Mouse (Mus musculus) embryonic fibroblast, embryonic 13.5 days (primary cell): ENCODE measurements around the gene Arhgap11a.

Experiments used
- CTCF ChIP-seq: IDR thresholded peaks from 2 replicates; pipeline ENCODE4 v1.5.1; 2011; ENCODE audit warnings: mild to moderate bottlenecking, control low read depth, low read length, moderate library complexity, borderline replicate concordance; ENCODE audit not compliant: insufficient read depth
- POLR2A ChIP-seq: IDR thresholded peaks from 2 replicates; pipeline ENCODE4 v1.6.1; 2011; ENCODE audit warnings: low read depth, mild to moderate bottlenecking, control low read depth, low read length, moderate library complexity

DNA sequence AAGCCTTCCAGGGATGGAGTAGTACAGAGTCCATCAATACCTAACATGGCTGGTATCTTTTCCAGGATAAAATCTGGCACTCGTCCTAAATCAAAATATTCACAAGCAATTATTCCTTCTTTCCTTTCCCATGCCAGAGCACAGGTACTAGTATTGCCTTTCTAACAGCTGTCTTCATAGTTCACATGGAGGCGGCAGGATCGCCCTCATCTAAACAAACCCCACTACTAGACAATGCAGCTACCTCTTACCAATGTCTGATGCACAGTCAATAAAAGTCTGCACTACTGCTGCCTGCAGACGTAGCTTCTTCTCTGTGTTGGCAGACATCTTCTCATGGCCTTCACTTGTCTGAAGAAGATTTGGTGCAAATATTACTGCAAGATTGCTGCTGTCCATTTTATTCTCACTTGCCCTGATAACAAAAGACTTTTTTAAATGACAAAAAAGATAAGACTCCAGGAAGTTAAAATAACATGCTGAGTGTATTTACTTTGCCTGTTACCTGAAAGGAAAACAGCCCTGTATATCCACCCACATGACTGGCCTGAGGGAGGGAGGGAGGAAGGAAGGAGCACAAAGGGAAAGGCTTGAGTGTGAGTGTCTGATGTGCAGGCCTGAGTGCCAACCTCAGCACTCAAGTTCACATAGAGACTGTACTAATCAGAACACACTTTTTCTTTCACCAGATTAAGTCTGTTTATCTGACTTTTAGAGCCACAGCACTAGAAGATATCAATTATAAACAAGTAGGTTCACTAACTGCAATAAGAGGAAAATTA is 6.6 kb downstream of the Arhgap11a start:
- TF ChIP-seq CTCF (no peak), POLR2A (no peak)
